Mouse (Mus musculus) embryonic stem cell, embryonic (primary cell): ENCODE measurements at regions not wholly inside any gene's neighbourhood (a gene's known extent, or its start where the extent isn't known, plus 50 kb on each side); places are given as distances from the start of the nearest gene placed in this dataset.

Experiments
- CTCF ChIA-PET, 4 experiments: fragments of 300-600 bp in 2 of 4; fragments of 350-600 bp in 2 of 4; sonication (Branson Sonifier 250); formaldehyde crosslinking; loops; one replicate each; lab custom pipeline; 2022; ENCODE audit warnings: inconsistent platforms in 2 of 4; lab: Charles Lee
- POLR2A ChIA-PET, 4 experiments: fragments of 300-600 bp in 2 of 4; fragments of 350-600 bp in 2 of 4; sonication (Branson Sonifier 250); formaldehyde crosslinking; loops; one replicate each; lab custom pipeline; 2022; ENCODE audit warnings: antibody characterized with exemption in 4 of 4, inconsistent platforms in 1 of 4; lab: Charles Lee

GRCm38 (mm10) chr11:38066091-38066490, 830.3 kb upstream of the Tenm2 start:
- ChIA-PET CTCF (no interaction called here), POLR2A (no interaction called here)

GRCm38 (mm10) chr11:38060105-38060504, 824.3 kb upstream of the Tenm2 start:
- ChIA-PET CTCF (no interaction called here), POLR2A (no interaction called here)

GRCm38 (mm10) chr11:38058896-38059295, 823.1 kb upstream of the Tenm2 start:
- POLR2A ChIA-PET = no interaction called here

GRCm38 (mm10) chr11:38036582-38036981, 800.8 kb upstream of the Tenm2 start:
- ChIA-PET POLR2A (interaction anchor here in 1 of 4 experiments (1.4 kb wide), 1 partner anchor 13 kb away, joined by 3 read pairs; no protein-coding TSS in a partner anchor), CTCF (no interaction called here)

More at GRCm38 (mm10) chr11:38058896-38059295, 823.1 kb upstream of the Tenm2 start:
- CTCF ChIA-PET = no interaction called here

GRCm38 (mm10) chr11:38034526-38035286, 798.9 kb upstream of the Tenm2 start:
- POLR2A ChIA-PET = no interaction called here

GRCm38 (mm10) chr11:38021704-38022103, 785.9 kb upstream of the Tenm2 start:
- ChIA-PET CTCF (no interaction called here), POLR2A (no interaction called here)

More at GRCm38 (mm10) chr11:38034526-38035286, 798.9 kb upstream of the Tenm2 start:
- CTCF ChIA-PET = no interaction called here

- ChIA-PET CTCF (no interaction called here), POLR2A (no interaction called here)
Measured at GRCm38 (mm10) chr11:37978131-37978530, 742.4 kb upstream of the Tenm2 start.

- POLR2A ChIA-PET = no interaction called here
Measured at GRCm38 (mm10) chr11:37936439-37937134, 700.8 kb upstream of the Tenm2 start.

GRCm38 (mm10) chr11:37913161-37913560, 677.4 kb upstream of the Tenm2 start:
- ChIA-PET POLR2A (no interaction called here), CTCF (no interaction called here)

More at GRCm38 (mm10) chr11:37936439-37937134, 700.8 kb upstream of the Tenm2 start:
- CTCF ChIA-PET = no interaction called here

- CTCF ChIA-PET = no interaction called here
- POLR2A ChIA-PET = no interaction called here
Measured at GRCm38 (mm10) chr11:37904991-37905390, 669.2 kb upstream of the Tenm2 start.

- CTCF ChIA-PET = interaction anchor here in 1 of 4 experiments (0.5 kb wide), 1 partner anchor 1622 kb away, joined by 3 read pairs; no protein-coding TSS in a partner anchor
- POLR2A ChIA-PET = no interaction called here
Measured at GRCm38 (mm10) chr11:37897713-37898112, 661.9 kb upstream of the Tenm2 start.

GRCm38 (mm10) chr11:37882717-37883116, 647.0 kb upstream of the Tenm2 start:
- POLR2A ChIA-PET = no interaction called here
- CTCF ChIA-PET = interaction anchor here in 1 of 4 experiments (0.7 kb wide), 1 partner anchor 30 kb away, joined by 3 read pairs; no protein-coding TSS in a partner anchor

- ChIA-PET POLR2A (no interaction called here), CTCF (no interaction called here)
Measured at GRCm38 (mm10) chr11:37837301-37837700, 601.5 kb upstream of the Tenm2 start.

GRCm38 (mm10) chr11:37830975-37831374, 595.2 kb upstream of the Tenm2 start:
- POLR2A ChIA-PET = no interaction called here
- CTCF ChIA-PET = no interaction called here

GRCm38 (mm10) chr11:37806761-37807160, 571.0 kb upstream of the Tenm2 start:
- CTCF ChIA-PET = interaction anchor here in 1 of 4 experiments (0.6 kb wide), 1 partner anchor 105 kb away, joined by 5 read pairs; no protein-coding TSS in a partner anchor

GRCm38 (mm10) chr11:37798783-37799318, 563.1 kb upstream of the Tenm2 start:
- POLR2A ChIA-PET = no interaction called here
- CTCF ChIA-PET = no interaction called here

More at GRCm38 (mm10) chr11:37806761-37807160, 571.0 kb upstream of the Tenm2 start:
- POLR2A ChIA-PET = interaction anchor here in 1 of 4 experiments (0.7 kb wide), 1 partner anchor 18 kb away, joined by 4 read pairs; no protein-coding TSS in a partner anchor

- POLR2A ChIA-PET = no interaction called here
- CTCF ChIA-PET = no interaction called here
Measured at GRCm38 (mm10) chr11:37772481-37773089, 536.8 kb upstream of the Tenm2 start.

GRCm38 (mm10) chr11:37770881-37771280, 535.1 kb upstream of the Tenm2 start:
- ChIA-PET CTCF (interaction anchor here in 1 of 4 experiments (0.6 kb wide), 1 partner anchor 105 kb away, joined by 3 read pairs; no protein-coding TSS in a partner anchor), POLR2A (no interaction called here)

- ChIA-PET CTCF (no interaction called here), POLR2A (no interaction called here)
Measured at GRCm38 (mm10) chr11:37768121-37768520, 532.4 kb upstream of the Tenm2 start.
